Mouse (Mus musculus) erythroblast, embryonic 14.5 days (primary cell): ENCODE results near the gene Krba1. TPM values are rescaled to one million over a fixed set of nuclear protein-coding genes. Genes with fewer than 3 reads are reported as not detected.
A peak's percentile ranks its signal among the peaks of the same experiment; 100 is the strongest.

Experiments
- H3K27me3 ChIP-seq: 2 replicates; pipeline ENCODE4 v1.6.1; 2012; ENCODE audit warnings: inconsistent platforms; ENCODE audit not compliant: control insufficient read depth
- H3K36me3 ChIP-seq: 2 replicates; pipeline ENCODE4 v1.6.1; 2012; ENCODE audit warnings: mild to moderate bottlenecking, inconsistent platforms; ENCODE audit not compliant: control insufficient read depth
- H3K4me1 ChIP-seq: 2 replicates; pipeline ENCODE4 v1.6.1; 2012; ENCODE audit warnings: inconsistent platforms; ENCODE audit not compliant: control insufficient read depth
- H3K4me3 ChIP-seq: replicated peaks from 2 replicates; pipeline ENCODE3; 2012; ENCODE audit warnings: moderate library complexity, mild to moderate bottlenecking, inconsistent platforms
- H3K9me3 ChIP-seq: 2 replicates; pipeline ENCODE4 v1.6.1; 2012; ENCODE audit warnings: low read length, inconsistent platforms, mixed read lengths; ENCODE audit not compliant: control insufficient read depth
- GATA1 ChIP-seq: IDR thresholded peaks from 2 replicates; pipeline ENCODE4 v1.6.1; 2012; ENCODE audit warnings: low read length, inconsistent platforms, mixed read lengths
- TAL1 ChIP-seq: IDR thresholded peaks from 3 replicates; pipeline ENCODE4 v1.6.1; 2012; ENCODE audit warnings: low read length, inconsistent platforms, mixed read lengths
- polyA plus RNA-seq: library from polyadenylated mRNA; stranded (reverse); fragments of >175 nt; gene quantifications from 2 replicates; pipeline ENCODE4 v1.2.3, GENCODE M21; 2012

Krba1 gene
- polyA plus RNA-seq = 0.06 and 0.11 TPM in 2 replicates

- Histone ChIP-seq H3K36me3 (no peaks in the 10 kb centered on the region), H3K27me3 (no peaks in the 10 kb centered on the region), H3K4me3 (peak within 1 kb of the TSS; percentile 72), H3K9me3 (no peaks in the 10 kb centered on the region), H3K4me1 (peaks cover 10% of the 10 kb centered on the region)
- TF ChIP-seq TAL1 (no peak), GATA1 (no peak)
Observed at GRCm38 (mm10) chr6:48395105-48396007, at the start of gene Krba1. TSS of gene Krba1 (plus strand) at chr6:48395586.

GRCm38 (mm10) chr6:48358897-48359296 is 36.5 kb upstream of the Krba1 start:
- Histone ChIP-seq H3K4me1 (no peaks in the 10 kb centered on the region), H3K9me3 (no peaks in the 10 kb centered on the region), H3K36me3 (no peaks in the 10 kb centered on the region), H3K4me3 (no peak overlapping the region), H3K27me3 (no peaks in the 10 kb centered on the region)
- TF ChIP-seq TAL1 (no peak), GATA1 (no peak)

GRCm38 (mm10) chr6:48366322-48366996 is 28.9 kb upstream of the Krba1 start:
- Histone ChIP-seq H3K9me3 (no peaks in the 10 kb centered on the region), H3K27me3 (no peaks in the 10 kb centered on the region), H3K4me3 (no peak overlapping the region), H3K4me1 (no peaks in the 10 kb centered on the region), H3K36me3 (no peaks in the 10 kb centered on the region)
- no peak for TF ChIP-seq TAL1
- TF ChIP-seq GATA1 = no peak

DNA sequence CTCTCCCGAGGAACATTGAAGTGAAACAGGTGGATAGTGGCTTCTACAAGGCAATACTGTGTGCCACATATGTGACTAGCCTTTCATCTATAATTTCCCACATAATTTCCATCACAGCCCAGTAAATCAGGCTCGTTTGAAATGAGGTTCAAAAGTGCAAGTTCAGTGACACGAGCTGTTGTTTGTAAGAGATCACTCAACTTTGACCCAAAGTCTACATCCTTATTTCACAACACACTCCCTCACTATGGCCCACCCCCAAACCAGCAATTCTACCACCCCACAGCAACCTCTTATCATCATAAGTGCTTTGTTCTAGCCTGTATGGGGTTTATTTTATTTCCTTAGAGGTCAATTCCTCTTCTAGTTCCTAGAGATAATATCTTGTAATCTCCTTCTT is 7.2 kb upstream of the Krba1 start:
- H3K27me3 ChIP-seq = no peaks in the 10 kb centered on the region
- H3K36me3 ChIP-seq = no peaks in the 10 kb centered on the region
- H3K4me3 ChIP-seq = no peak overlapping the region
- no peaks in the 10 kb centered on the region for H3K4me1 ChIP-seq
- TF ChIP-seq GATA1 (no peak), TAL1 (no peak)
- H3K9me3 ChIP-seq = no peaks in the 10 kb centered on the region

DNA sequence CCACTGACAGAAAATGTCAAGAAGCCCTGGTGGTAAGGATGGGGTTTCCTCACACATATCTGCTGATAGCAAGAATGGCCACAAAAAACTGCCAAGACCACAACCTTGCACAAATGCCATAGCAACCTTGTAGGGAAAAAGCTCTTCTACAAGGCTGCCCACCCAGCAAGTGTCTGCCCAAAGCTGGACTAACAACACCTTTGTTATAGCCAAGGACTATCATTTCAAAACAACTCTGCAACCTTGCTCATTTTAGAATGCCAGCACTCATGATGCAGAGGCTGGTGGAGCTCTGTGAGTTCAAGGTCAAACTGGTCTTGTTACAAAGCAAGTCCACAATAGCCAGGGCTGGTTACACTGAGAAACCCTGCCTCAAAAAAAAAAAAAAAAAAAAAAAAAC is 1.6 kb upstream of the Krba1 start:
- Histone ChIP-seq H3K27me3 (no peaks in the 10 kb centered on the region), H3K4me1 (peaks cover 10% of the 10 kb centered on the region), H3K4me3 (no peak overlapping the region), H3K9me3 (no peaks in the 10 kb centered on the region), H3K36me3 (no peaks in the 10 kb centered on the region)
- TF ChIP-seq TAL1 (no peak), GATA1 (no peak)

DNA sequence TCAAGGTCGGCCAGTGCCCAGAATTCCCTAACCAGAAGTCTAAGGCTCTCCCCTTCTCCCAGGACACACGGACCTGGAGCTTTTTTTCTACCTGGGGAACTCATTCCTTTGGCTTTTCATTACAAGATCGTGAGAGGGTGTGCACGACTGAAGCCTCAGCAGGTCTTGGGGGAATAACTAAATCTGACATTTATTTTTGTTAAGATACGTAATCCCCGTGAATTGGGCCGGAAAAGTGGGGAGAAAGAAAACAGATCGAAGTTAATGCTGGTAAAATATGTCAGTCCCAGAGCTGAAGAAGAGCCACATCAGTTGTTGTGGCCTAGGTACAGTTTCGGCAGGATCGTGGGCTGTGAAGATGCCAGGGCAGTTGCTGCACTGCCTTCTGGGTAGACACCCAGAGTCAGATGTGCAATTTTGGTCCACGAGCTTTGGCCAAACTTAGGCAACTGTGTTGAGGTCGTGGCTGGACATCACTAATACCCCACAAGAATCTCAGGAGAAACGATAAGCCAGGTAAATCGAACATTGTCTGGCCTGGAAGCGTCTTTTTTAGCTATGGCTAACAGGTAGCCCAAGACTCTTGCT is 716 bp downstream of the Krba1 start:
- peaks cover 10% of the 10 kb centered on the region for H3K4me1 ChIP-seq
- no peaks in the 10 kb centered on the region for H3K27me3 ChIP-seq
- H3K36me3 ChIP-seq = no peaks in the 10 kb centered on the region
- TF ChIP-seq GATA1 = no peak
- peak overlapping the region; percentile 72 for H3K4me3 ChIP-seq
- no peaks in the 10 kb centered on the region for H3K9me3 ChIP-seq

DNA sequence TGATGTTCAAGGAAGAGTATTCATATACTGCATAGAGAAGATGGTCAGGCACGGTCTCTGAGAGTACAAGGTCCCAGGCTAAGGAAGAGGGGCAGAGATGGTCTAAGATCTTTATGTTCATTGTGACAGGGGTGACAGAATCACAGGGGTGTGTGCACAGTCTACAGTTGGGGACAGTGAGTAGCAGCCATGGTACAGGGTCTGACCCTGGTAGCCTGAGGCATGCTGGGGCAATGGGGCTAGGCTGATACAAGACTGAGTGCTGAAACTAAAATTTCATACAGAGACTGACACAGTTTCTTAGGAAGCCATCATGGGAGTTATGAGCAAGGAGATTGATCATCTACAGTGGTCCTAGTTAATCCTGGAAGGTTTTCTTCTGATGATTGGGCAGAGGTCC is 1.3 kb downstream of the Krba1 start:
- TF ChIP-seq TAL1 = no peak
- TF ChIP-seq GATA1 = no peak
- H3K36me3 ChIP-seq = no peaks in the 10 kb centered on the region
- H3K4me3 ChIP-seq = no peak overlapping the region
- H3K27me3 ChIP-seq = no peaks in the 10 kb centered on the region
- H3K9me3 ChIP-seq = no peaks in the 10 kb centered on the region
- H3K4me1 ChIP-seq = peaks cover 10% of the 10 kb centered on the region

DNA sequence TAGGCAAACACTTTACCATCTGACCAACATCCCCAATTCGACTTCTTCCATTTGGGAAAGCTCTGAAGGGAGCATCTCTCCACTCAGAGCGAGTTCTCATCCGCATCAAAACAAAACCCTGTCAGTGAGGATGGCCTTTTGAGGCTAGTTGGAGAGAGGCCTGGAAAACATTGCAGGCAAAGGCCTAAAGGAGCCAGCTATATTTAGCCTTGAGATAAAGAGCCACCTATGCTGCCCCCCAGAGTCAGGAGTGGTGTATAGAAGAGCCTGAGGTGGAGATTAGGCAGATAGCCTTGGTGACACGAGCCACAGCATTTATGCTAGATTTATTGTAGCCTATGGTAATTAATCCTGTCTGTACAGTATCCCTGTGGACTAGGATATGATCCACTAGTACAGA is 1.9 kb downstream of the Krba1 start:
- H3K4me1 ChIP-seq = peaks cover 10% of the 10 kb centered on the region
- no peaks in the 10 kb centered on the region for H3K27me3 ChIP-seq
- TF ChIP-seq GATA1 (no peak), TAL1 (no peak)
- no peak overlapping the region for H3K4me3 ChIP-seq
- H3K9me3 ChIP-seq = no peaks in the 10 kb centered on the region
- H3K36me3 ChIP-seq = no peaks in the 10 kb centered on the region

DNA sequence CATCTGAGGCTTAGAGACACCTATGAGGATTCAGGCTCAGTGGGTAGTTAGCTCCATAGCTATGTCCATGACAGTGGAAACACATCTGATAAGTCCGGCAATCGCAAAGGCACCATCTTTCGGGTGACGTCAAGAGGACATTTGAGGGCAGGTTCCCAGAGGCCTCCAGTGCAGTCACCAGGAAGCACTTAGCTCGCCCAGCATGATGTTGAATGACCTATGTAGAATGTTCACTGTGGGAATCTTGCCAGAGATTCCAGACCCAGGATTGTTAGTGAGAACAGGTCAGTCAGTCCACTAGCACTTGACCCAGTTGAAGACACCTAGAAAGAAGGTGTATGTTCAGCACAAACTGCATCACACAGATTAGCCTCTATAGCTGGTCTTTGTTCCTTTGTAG is 4.5 kb downstream of the Krba1 start:
- Histone ChIP-seq H3K4me1 (peaks cover 10% of the 10 kb centered on the region), H3K27me3 (no peaks in the 10 kb centered on the region), H3K9me3 (no peaks in the 10 kb centered on the region), H3K36me3 (no peaks in the 10 kb centered on the region; the same call in 1 of the 2 replicates), H3K4me3 (no peak overlapping the region)
- no peak for TF ChIP-seq TAL1
- no peak for TF ChIP-seq GATA1
